Mouse (Mus musculus): ENCODE results near the gene Dynlt3. TPM values are rescaled to one million over a fixed set of nuclear protein-coding genes. Genes with fewer than 3 reads are reported as not detected.
"Not testable (repeated sequence)": the region's sequence is repeated elsewhere in the genome, so short reads cannot be mapped to it uniquely, and the experiment has no call there.

The Dynlt3 gene
- 10 to 100 TPM; 49.3 to 65.5 TPM for total RNA-seq (2021)
- long read RNA-seq, experiment 1, transcript Dynlt3-201 (5 exons, 2,176 nt): major isoform, 26 of 29 reads
- long read RNA-seq, experiment 1, partial matches to known transcripts: 1 of 29 reads
- long read RNA-seq, experiment 1, other reads (novel, unspliced or antisense): 2 of 29 reads
- long read RNA-seq, experiment 2, transcript Dynlt3-201 (5 exons, 2,176 nt): major isoform, 19 of 29 reads
- long read RNA-seq, experiment 2, partial matches to known transcripts: 1 of 29 reads
- long read RNA-seq, experiment 2, other reads (novel, unspliced or antisense): 9 of 29 reads

DNA sequence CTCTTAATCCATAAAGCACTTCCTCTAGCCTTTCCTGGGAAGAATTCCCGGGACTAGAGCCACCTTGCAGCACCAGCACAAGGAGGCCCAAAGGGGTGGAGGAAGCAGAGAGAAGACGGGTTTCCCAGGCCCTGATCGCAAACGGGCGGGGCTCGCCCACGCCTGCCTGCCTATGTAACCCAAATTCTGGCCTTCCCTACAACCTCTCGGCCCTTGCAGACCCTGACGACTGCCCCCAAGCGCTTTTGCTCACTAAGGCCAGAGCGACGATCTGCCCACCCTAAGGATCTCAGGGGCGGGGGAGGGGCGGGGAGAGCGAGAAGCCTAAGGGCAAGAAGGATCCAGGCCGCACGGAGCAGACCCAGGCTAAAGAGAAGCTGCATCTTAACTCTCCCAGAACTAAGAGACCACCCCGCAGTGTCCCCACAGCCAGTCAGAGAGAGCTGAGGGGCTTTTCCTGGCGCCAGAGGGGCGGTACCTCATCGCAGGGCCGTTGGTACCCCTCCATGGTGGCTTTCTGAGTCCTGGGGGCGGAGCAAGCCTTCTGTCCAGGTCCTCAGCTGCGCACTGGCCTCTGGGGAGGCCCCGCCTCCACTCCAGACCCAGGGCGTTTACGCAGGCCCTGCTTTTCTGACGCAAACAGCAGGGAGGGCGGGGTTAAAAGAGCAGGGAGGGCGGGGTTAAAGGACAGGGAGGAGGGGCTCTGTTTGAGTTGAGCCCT is at the start of gene Dynlt3:
Gene Dynlt3, minus strand, starts transcription at position 613 of the 721 bp plus-strand sequence.
- DNase-seq: peak; percentile 82 to 88

DNA sequence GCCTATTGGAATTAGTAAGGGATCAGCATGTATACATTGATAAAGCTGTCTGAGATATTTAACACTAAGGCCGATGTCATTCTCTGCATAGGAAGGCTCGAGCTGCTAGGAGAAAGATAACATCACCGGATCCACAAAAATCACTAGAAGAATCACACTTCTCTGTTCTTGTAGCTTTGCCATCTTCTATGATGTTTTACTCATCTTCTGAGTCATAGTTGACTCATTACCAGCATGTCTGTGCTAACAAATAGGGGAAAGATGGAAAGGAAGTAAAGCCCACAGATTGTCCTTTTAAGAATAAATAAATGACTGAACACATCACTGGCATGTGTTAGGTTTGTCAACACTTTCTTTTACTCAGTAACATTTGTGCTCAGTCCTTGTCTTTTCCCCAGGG is 37.0 kb upstream of the Dynlt3 start:
- no peak for DNase-seq

DNA sequence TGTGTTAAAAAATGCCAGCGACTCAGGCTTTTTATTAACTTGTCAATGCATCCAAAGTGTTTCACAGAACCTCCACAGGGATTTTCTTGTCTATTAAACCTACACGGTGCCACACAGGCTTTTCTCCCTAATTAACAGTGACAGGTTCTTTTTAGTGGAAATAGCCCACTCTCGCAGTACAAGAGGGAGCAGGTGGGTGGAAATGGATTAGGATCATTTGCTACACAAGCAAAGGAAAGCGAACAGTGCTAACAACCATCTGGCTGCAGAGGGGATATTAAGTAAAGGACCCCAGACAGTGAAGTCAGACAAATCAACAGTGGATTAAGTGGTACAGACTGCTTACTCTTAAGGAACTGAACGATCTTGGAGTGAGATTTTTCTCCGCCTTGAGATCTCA is 33.2 kb upstream of the Dynlt3 start:
- no peak for DNase-seq

- no peak for DNase-seq
Observed at GRCm38 (mm10) chrX:9672040-9672439, 9.2 kb upstream of the Dynlt3 start.

- DNase-seq: no peak
Observed at GRCm38 (mm10) chrX:9671418-9671817, 8.6 kb upstream of the Dynlt3 start.

- DNase-seq: peak in 1 of 2 experiments; percentile 1
Observed at GRCm38 (mm10) chrX:9652806-9653205, 10.0 kb downstream of the Dynlt3 start.

DNA sequence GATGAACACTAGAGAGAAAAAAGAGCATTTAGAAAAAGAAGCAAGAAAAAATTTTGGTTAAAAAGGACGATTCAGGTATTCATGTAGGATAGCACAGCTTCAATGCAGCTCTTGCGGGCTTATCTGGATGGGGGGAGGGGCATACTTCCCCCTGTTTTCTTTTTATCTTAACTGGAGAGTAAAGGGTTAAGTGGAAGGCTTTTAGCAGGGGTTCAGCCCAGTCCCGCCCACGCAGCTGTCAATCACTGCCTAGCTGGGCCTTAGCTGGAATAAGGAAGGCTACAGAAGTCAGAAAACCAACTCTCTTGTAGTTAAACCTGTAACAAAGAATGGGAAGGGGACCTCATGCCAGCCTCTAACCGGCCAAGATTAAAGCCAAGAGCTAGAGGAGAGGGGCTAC is 22.2 kb downstream of the Dynlt3 start:
- DNase-seq: not testable (repeated sequence)

DNA sequence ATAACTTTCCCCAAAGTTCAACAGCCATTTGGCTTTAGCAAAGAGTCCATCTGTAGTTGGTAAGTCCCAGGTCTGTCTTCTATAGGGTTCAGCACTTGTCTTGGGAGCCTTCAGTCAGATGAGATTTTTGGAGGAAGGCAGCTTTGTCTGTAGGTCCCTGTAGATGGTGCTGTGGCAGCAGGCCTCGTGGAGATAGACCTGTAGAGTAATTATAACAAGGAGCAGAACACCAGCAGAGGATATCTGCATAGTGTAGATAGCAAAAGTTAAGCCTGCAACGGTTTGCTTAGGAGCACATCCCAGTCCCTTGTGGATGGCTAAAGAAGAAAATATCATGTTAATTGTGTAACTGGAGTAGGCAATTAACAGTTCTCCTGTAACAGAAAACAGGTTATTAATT is 22.7 kb downstream of the Dynlt3 start:
- DNase-seq: not testable (repeated sequence)

Other genes starting within 250 kb of the Dynlt3 start
- 10 to 100 TPM in 1 of 2 experiments, 1 to 10 TPM in 1; 5.4 to 11.8 TPM for gene Cybb, start 175.2 kb downstream of the Dynlt3 start, total RNA-seq (2021)
- not detected for gene H2al1o, start 90.6 kb downstream of the Dynlt3 start, total RNA-seq (2021)
- gene Hypm, start 183.9 kb upstream of the Dynlt3 start, total RNA-seq (2021): not detected
- not detected for gene H2al3, start 186.7 kb upstream of the Dynlt3 start, total RNA-seq (2021)
- not detected for gene Sytl5, start 222.6 kb upstream of the Dynlt3 start, total RNA-seq (2021)